Mouse (Mus musculus) ES-Bruce4 (cell line): ENCODE data around the gene Gm5089. TPM values are rescaled to one million over a fixed set of nuclear protein-coding genes. Genes with fewer than 3 reads are reported as not detected.

Experiments used
- H3K27ac ChIP-seq: 2 replicates; pipeline ENCODE4 v1.5.1; 2012; ENCODE audit warnings: low read length, inconsistent platforms; ENCODE audit not compliant: insufficient read depth
- H3K27me3 ChIP-seq: 2 replicates; pipeline ENCODE4 v1.6.1; 2012; ENCODE audit warnings: mild to moderate bottlenecking, low read length, inconsistent platforms; ENCODE audit not compliant: control insufficient read depth, poor library complexity, insufficient read depth, severe bottlenecking
- H3K36me3 ChIP-seq: 2 replicates; pipeline ENCODE4 v1.6.1; 2012; ENCODE audit warnings: inconsistent platforms, mild to moderate bottlenecking, low read length, moderate library complexity; ENCODE audit not compliant: control insufficient read depth, poor library complexity, insufficient read depth, severe bottlenecking
- H3K4me1 ChIP-seq: one replicate; pipeline ENCODE4 v1.8.1; 2011; ENCODE audit warnings: low read length; ENCODE audit not compliant: control insufficient read depth, insufficient read depth
- H3K4me3 ChIP-seq: 2 replicates; pipeline ENCODE4 v1.5.1; 2011; ENCODE audit warnings: low read depth, mild to moderate bottlenecking, low read length
- H3K9ac ChIP-seq: 2 replicates; pipeline ENCODE4 v1.6.1; 2012; ENCODE audit warnings: low read depth, mild to moderate bottlenecking, inconsistent platforms; ENCODE audit not compliant: poor library complexity, severe bottlenecking
- H3K9me3 ChIP-seq: replicated peaks from 2 replicates; pipeline ENCODE4 v1.6.1; 2012; ENCODE audit warnings: mild to moderate bottlenecking, low read length, inconsistent platforms; ENCODE audit not compliant: control insufficient read depth, poor library complexity, insufficient read depth, severe bottlenecking
- CTCF ChIP-seq: IDR thresholded peaks from one replicate; pipeline ENCODE4 v1.8.1; 2011; ENCODE audit warnings: low read depth, low read length
- EP300 ChIP-seq: IDR thresholded peaks from 2 replicates; pipeline ENCODE4 v1.6.1; 2011; ENCODE audit warnings: low read depth, low read length; ENCODE audit not compliant: insufficient read depth
- POLR2A ChIP-seq: IDR thresholded peaks from one replicate; pipeline ENCODE4 v1.8.1; 2011; ENCODE audit warnings: low read length; ENCODE audit not compliant: insufficient read depth
- polyA plus RNA-seq: library from polyadenylated mRNA; stranded (reverse); fragments of >200 nt; gene quantifications from 2 replicates; pipeline ENCODE4 v1.2.4, GENCODE M21; 2011; ENCODE audit warnings: low read depth; ENCODE audit not compliant: missing spikeins, insufficient read depth, insufficient read length

The Gm5089 gene
- polyA plus RNA-seq, 1 experiment, result 0.40 TPM

DNA sequence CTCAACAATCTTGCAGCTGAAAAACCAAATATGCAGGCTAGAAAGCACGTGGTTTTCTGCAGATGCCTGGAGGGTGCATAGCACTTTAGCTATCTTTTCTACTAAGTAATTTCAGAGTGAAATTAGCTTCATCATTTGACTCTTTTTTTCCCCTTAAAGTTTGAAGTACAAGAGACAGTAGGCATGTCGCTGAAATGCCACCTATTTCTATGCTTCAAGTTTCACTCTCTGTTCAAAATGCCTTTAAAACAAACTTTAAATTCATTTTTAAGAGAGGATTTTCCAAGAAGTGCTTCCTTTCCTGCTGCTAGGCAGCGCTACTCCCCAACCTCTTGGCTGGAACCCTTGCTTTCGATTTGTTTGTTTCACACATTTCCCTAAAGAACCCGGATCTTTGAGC lies 38.1 kb upstream of the Gm5089 start:
- Histone ChIP-seq H3K27me3 (peaks cover 30% of the 10 kb centered on the region), H3K4me3 (no peak overlapping the region), H3K27ac (no peak overlapping the region), H3K4me1 (no peaks in the 10 kb centered on the region), H3K9ac (no peak overlapping the region), H3K36me3 (no peaks in the 10 kb centered on the region), H3K9me3 (no peaks in the 10 kb centered on the region)
- TF ChIP-seq POLR2A (no peak), CTCF (no peak), EP300 (no peak)

DNA sequence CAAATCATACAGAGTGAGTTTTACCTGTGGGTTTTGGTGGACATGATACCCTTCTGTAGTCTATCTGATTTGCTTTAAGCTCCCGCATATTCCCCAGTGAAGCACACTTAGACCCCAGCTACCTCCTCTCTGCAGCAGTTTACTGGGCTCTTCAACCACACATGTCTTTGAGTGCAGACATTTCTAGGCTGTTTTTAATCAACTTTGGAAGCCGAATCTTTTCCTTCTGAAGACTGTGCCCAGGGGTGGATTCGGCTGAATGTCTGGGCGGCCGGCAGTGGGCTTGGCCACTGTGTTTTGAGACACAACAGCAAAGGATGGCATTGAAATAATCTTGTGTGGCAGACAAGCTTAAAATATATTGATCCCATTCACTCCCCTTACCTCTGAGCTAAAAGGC lies 36.5 kb upstream of the Gm5089 start:
- Histone ChIP-seq H3K27me3 (peaks cover 40% of the 10 kb centered on the region), H3K9me3 (no peaks in the 10 kb centered on the region), H3K4me3 (no peak overlapping the region), H3K27ac (no peak overlapping the region), H3K36me3 (no peaks in the 10 kb centered on the region), H3K9ac (no peak overlapping the region), H3K4me1 (no peaks in the 10 kb centered on the region)
- no peak for TF ChIP-seq EP300
- no peak for TF ChIP-seq CTCF

DNA sequence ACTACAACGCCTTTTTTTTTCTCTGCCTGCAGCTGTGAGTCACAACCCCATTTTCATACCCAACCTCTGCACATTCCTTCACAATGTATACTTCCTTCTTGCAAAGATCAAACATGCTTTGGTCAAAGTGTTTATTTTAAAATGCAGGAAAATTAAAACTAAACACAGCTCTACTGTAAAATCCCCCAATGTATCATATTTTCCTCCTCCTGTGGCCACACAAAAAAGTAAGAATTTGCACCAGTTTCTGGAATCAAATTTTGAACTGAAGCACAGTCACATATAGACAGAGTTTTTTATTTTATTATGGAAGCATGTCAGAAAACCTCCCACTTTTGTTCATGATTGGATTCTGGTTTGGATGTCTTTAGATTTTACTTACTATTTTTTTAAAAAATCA lies 35.7 kb upstream of the Gm5089 start:
- Histone ChIP-seq H3K4me3 (no peak overlapping the region), H3K4me1 (no peaks in the 10 kb centered on the region), H3K36me3 (no peaks in the 10 kb centered on the region), H3K9me3 (no peaks in the 10 kb centered on the region), H3K27me3 (peaks cover 45% of the 10 kb centered on the region), H3K27ac (no peak overlapping the region), H3K9ac (no peak overlapping the region)
- TF ChIP-seq POLR2A (no peak), CTCF (no peak), EP300 (no peak)

DNA sequence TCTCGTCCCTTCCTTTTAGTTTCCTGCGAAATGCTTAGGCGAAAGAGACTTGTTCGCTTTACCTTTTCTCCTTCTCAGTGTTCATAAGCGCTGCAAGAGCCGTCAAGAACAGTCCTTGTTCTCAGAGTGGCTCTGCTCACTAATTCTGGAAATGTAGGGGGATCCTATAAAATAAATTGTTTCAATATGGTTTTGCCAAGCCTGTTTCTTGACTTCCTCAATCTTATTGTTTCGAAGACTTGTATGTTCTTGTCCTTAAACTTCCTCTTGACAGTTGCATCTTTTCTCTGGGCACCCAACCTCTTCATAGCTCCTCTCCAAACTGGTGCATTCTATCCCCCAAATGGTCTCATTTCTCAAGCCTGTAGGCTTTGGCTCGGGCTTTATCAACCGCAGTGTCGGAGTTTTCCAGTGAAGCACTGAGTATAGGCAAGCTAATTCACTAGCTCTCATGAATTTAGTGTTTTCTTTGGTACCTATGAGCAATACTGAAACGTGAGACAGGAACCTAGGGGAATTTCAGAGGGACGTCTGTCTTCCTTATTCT lies 34.8 kb upstream of the Gm5089 start:
- Histone ChIP-seq H3K4me3 (no peak overlapping the region), H3K9ac (no peak overlapping the region), H3K27me3 (peaks cover 46% of the 10 kb centered on the region), H3K9me3 (no peaks in the 10 kb centered on the region), H3K4me1 (no peaks in the 10 kb centered on the region), H3K27ac (no peak overlapping the region), H3K36me3 (no peaks in the 10 kb centered on the region)
- TF ChIP-seq CTCF, result no peak
- no peak for TF ChIP-seq POLR2A
- no peak for TF ChIP-seq EP300

DNA sequence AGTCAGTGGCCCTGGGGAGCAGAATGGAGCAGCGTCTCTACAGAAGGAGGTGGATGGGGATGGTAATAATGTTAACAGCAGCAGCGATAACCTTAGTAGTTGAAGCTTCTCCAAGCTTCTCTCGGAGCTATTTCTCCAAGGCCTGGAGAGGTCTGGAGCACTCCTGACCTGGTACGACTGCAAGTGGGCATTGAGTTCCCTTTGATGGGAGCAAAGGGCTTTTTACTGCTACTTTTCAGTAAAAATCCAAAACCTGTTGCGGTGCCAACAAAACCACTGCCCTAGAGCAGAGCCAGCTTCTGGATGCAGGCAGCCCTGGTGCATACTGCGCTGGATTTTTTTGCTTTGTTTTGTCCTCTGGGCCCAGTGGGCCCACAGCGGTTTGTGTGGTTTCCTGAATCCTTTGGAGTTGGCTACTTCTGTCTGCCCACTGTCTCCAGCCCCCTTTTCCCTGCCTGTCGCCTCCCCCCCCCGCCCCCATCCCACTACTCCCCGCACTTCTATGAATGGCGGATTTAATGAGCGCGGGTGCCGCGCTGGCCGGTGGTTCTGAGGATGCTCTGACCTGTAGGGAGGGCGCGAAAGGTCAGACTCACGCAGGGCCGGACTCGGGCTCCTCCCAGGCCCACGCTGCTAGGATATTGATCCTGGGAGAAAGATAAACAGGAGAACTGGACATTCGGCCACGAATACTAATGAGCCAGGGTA lies 34.1 kb upstream of the Gm5089 start:
- Histone ChIP-seq H3K4me3 (no peak overlapping the region), H3K27me3 (peaks cover 49% of the 10 kb centered on the region), H3K4me1 (no peaks in the 10 kb centered on the region), H3K36me3 (no peaks in the 10 kb centered on the region), H3K9ac (no peak overlapping the region), H3K9me3 (no peaks in the 10 kb centered on the region), H3K27ac (no peak overlapping the region)
- TF ChIP-seq CTCF (no peak), POLR2A (no peak), EP300 (no peak)

DNA sequence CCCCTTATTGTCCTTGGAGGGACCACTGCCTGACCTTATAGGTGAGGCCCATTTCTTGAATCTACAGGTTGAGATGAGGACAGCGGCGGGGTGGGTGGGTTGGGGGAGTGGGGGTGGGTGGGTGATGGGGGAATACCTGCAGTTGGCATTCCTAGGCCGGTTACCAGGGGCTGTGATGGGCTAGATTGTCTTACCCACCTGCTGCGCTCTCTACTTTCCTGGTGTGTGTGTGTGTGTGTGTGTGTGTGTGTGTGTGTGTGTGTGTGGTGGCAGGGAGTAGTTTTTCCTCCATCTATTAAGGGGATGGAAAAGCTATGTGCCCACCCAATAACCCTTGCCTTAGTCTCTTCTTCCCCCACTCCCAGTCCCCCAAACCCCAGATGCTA lies 33.5 kb upstream of the Gm5089 start:
- Histone ChIP-seq H3K27ac (no peak overlapping the region), H3K4me1 (no peaks in the 10 kb centered on the region), H3K36me3 (no peaks in the 10 kb centered on the region), H3K9ac (no peak overlapping the region), H3K9me3 (no peaks in the 10 kb centered on the region), H3K4me3 (no peak overlapping the region), H3K27me3 (peaks cover 48% of the 10 kb centered on the region)
- no peak for TF ChIP-seq CTCF
- TF ChIP-seq EP300, result no peak
- no peak for TF ChIP-seq POLR2A
